Mouse (Mus musculus) skeletal muscle tissue, postnatal 0 days (tissue): ENCODE data around the gene Atg9a. TPM values are rescaled to one million over a fixed set of nuclear protein-coding genes. Genes with fewer than 3 reads are reported as not detected.

Experiments
- microRNA-seq, 2 experiments: library from miRNA; unstranded; fragments of <30 nt; microRNA quantifications; one replicate each; pipeline ENCODE4; 2016
- polyA plus RNA-seq: library from polyadenylated mRNA; unstranded; fragments of >200 nt; fragmentation: Nextera tagmentation; extraction: Ambion mirVana; gene quantifications from 2 replicates; pipeline ENCODE4 v1.2.1, GENCODE M21; 2015

Atg9a gene
- 29.1 and 34.9 TPM in 2 replicates for polyA plus RNA-seq

GRCm38 (mm10) chr1:75191622-75192402, at the start of gene Atg9a, which contains the start of gene Ankzf1:
Gene Atg9a (minus strand): TSS chr1:75192196.
Gene Ankzf1 (plus strand): TSS chr1:75192151.

DNA sequence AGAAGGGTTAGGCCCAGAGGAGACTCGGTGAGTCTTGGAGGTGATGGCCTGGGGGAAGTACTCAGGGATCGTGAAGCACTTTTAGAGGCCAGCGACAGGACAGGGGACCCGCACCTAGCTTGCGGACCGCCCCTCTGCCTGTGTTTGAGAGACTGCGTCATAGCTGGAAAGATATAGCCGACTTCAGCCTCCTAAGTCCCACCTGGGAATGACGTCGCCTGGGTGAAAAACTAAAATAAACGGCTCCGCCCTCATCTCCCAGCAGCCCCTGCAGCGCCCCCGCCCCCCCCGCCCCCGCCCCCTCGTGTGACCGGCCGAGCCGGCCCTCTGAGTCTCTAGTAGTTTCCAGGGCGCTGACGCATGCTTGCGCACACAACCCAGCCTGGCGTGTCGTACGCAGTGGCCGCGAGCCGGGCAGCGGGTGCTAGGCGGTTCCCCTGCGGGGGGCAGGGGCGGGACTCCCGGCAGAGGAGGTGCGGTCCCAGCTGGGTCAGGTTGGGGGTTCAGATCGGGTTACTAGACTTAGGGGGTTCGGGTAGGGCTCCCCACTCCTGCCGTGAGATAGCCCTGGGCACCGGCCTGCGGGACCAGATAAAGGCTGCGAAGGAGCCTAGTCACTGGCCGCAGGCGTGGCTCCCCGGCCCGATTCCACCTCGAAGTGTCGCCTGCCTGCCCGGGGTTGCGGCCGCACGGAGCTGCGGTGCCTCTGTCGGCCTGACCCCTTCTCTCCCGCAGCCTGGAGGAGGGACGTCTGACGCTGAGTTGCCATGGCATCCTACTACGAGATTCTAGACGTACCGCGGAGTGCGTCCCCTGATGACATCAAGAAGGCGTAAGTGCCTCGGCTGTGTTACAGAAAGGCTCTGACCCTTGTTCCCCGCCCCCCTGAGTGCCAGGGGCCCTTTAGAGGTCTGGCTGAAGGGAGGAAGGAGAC, 44.4 kb upstream of the Atg9a start, which contains the start of gene Dnajb2:
Gene Dnajb2, plus strand, starts transcription at position 290 of the 934 bp plus-strand sequence.

GRCm38 (mm10) chr1:75231664-75232152, 39.7 kb upstream of the Atg9a start, which contains the start of gene A630095N17Rik:
Gene A630095N17Rik (minus strand): TSS chr1:75232102.

DNA sequence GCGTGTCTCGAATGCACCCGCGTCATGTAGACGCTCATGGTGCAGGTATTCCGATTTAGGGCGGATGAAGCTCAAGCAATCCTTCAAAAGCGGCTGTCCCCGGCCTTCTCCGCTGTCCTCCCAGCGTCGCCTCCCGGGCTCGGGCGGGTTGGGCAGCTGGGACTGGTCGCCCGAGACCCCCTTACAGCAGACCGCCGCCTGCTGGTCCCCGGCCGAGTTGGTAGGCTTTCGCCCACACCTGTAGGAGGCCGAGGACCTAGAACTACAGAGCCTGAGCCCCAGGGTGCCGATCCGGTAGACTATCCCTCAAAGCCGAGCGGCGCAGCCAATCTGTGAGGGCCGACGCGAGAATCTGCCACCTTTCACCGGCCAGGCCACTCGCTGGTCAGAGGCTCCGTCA, 27.5 kb upstream of the Atg9a start, which contains the start of gene Tuba4a:
Gene Tuba4a, minus strand, starts transcription at position 335 of the 400 bp plus-strand sequence.

GRCm38 (mm10) chr1:75210136-75211087, 18.4 kb upstream of the Atg9a start, which contains the start of the genes Glb1l and Stk16:
Gene Glb1l (minus strand): TSS chr1:75210813.
Gene Stk16 (plus strand): TSS chr1:75210838.

DNA sequence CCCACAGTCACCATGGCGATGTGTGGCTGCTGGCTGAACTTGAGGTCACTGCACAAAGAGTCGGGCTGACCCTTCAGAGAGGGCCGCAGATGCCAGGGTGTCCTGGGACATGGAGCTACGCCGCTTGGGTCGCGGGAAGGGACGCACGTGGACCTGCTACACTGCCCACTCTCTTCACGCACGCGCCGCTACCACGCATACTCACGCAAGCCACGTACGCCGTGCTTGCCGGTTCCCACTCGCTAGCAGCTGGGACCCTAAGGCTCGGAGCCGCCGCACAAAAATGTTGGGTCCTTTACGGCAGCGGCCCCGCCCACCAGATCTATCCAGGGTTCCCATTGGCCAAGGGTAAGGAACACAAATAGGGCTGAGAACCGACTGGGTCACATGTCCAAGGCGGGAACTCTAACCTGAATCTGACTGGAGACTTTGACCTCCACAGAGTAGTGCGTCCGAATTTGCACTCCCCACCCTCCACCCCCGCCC, 11.8 kb downstream of the Atg9a start, which contains the start of gene Abcb6:
Gene Abcb6, minus strand, starts transcription at position 288 of the 486 bp plus-strand sequence.

DNA sequence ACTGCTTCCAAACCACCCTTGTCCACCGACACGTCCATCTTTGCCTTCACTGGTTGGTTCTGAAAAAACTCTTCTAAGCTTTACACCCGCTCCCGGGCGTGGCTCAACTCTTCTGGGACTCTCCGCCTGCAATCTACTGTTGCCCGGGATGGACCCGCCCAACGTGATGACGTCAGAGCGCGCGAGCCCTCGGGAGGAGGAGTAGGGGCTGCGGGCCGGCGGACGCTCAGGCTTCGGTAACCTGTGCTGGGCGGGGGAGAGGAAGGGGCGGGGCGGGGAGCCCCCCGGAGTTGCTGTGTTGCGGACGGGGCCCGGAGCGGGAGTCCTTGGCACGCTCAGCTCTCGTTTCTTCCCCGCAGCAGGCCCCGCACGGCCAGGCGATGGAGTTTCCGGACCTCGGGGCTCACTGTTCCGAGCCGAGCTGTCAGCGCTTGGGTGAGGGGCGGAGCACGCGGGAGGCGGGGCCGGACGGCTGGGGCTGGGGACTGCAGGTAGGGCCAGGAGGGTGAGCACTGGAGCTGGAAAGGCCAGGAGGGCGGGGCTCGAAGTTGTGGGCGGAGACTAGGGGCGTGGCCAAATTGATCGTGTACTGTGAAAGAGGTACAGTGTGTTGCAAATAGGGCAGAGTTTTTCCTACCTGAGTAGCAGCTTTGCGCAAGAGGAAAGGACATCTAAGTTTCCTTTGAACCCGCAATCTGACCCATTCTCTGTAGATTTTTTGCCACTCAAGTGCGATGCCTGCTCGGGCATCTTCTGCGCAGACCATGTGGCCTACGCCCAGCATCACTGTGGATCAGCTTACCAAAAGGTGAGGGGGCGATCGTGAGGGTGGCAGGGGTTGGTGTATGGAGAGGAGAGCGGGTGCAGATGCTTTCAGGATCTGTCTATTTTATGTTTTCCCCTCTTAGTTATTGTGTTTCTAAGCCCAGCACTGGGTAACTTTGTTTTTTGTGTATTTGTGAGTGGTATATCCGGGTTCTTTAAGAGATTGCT, 23.2 kb downstream of the Atg9a start, which contains the start of gene Zfand2b:
Gene Zfand2b, plus strand, starts transcription at position 175 of the 993 bp plus-strand sequence.

GRCm38 (mm10) chr1:75142301-75143261, 49.4 kb downstream of the Atg9a start, which contains the start of the genes Cnppd1 and Retreg2:
Gene Cnppd1 (minus strand): TSS chr1:75142711.
Gene Retreg2 (plus strand): TSS chr1:75142778.

GRCm38 (mm10) chr1:75133421-75134207, 58.4 kb downstream of the Atg9a start, which contains the start of gene Slc23a3:
Gene Slc23a3 (minus strand): TSS chr1:75133890.

Small RNA genes within 50 kb of the gene (microRNA-seq; reads per million reads assigned to microRNA genes)
- gene Gm27943, result 0 reads per million in 2 experiments

Other genes starting within 250 kb of the Atg9a start
- gene Ihh, start 240.5 kb downstream of the Atg9a start, polyA plus RNA-seq, result 0.32 TPM in 1 of 2 replicates, not detected in the other
- gene Nhej1, start 67.0 kb downstream of the Atg9a start, polyA plus RNA-seq, result 7.6 and 9.8 TPM in 2 replicates
- gene Slc23a3, start 58.3 kb downstream of the Atg9a start, polyA plus RNA-seq, result 0.09 and 0.15 TPM in 2 replicates
- gene Cnppd1, start 49.5 kb downstream of the Atg9a start, polyA plus RNA-seq, result 30.1 and 31.4 TPM in 2 replicates
- gene Retreg2, start 49.4 kb downstream of the Atg9a start, polyA plus RNA-seq, result 20.3 and 22.1 TPM in 2 replicates
- gene Zfand2b, start 23.6 kb downstream of the Atg9a start, polyA plus RNA-seq, result 23.6 and 26.7 TPM in 2 replicates
- 38.0 and 41.5 TPM in 2 replicates for gene Abcb6, start 11.8 kb downstream of the Atg9a start, polyA plus RNA-seq
- gene Ankzf1, start within 50 bp of the Atg9a start, polyA plus RNA-seq, result 10.5 and 11.8 TPM in 2 replicates
- gene Glb1l, start 18.6 kb upstream of the Atg9a start, polyA plus RNA-seq, result 4.6 and 5.3 TPM in 2 replicates
- 43.6 and 48.1 TPM in 2 replicates for gene Stk16, start 18.6 kb upstream of the Atg9a start, polyA plus RNA-seq
- gene Tuba4a, start 27.7 kb upstream of the Atg9a start, polyA plus RNA-seq, result 163 and 207 TPM in 2 replicates
- gene A630095N17Rik, start 39.9 kb upstream of the Atg9a start, polyA plus RNA-seq, result not detected in 2 replicates
- gene Dnajb2, start 44.2 kb upstream of the Atg9a start, polyA plus RNA-seq, result 27.1 and 28.1 TPM in 2 replicates
- gene Ptprn, start 72.3 kb upstream of the Atg9a start, polyA plus RNA-seq, result 0.11 and 0.13 TPM in 2 replicates
- gene Resp18, start 86.2 kb upstream of the Atg9a start, polyA plus RNA-seq, result 0.21 TPM in 1 of 2 replicates, not detected in the other
- gene Dnpep, start 125.8 kb upstream of the Atg9a start, polyA plus RNA-seq, result 103 and 105 TPM in 2 replicates
- 2,318 and 2,325 TPM in 2 replicates for gene Des, start 168.1 kb upstream of the Atg9a start, polyA plus RNA-seq
- 12.7 and 16.2 TPM in 2 replicates for gene Speg, start 183.1 kb upstream of the Atg9a start, polyA plus RNA-seq
- 40.2 and 53.0 TPM in 2 replicates for gene Gmppa, start 243.7 kb upstream of the Atg9a start, polyA plus RNA-seq